Mouse (Mus musculus): ENCODE data around the gene Rdh19. TPM values are rescaled to one million over a fixed set of nuclear protein-coding genes. Genes with fewer than 3 reads are reported as not detected.

Rdh19 gene
- polyA plus RNA-seq, 1 experiment from 2014 or later, result not detected

DNA sequence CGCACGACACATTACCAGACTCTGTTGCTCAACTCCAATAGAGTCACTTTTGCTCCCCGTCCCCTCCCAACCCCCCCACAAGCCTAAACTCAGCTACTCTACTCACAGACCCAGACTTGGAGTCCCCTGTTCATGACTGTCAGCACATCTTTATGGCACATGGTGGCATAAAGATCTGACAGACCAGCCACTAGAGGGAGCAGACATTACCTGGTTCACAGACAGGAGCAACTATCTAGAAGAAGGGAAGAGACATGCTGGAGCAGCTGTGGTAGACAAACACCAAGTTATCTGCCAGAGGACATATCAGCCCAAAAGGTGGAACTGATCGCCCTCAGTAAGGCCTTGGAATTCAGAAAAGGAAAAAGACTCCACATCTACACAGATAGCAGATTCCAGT is 22.8 kb downstream of the Rdh19 start:
- H3K36me3 ChIP-seq (replicated peaks; ENCODE audit: control insufficient read depth, insufficient read depth), result no peaks in the 10 kb centered on the region
- H3K27ac ChIP-seq, result no peak overlapping the region
- H3K4me2 ChIP-seq (replicated peaks), result no peak overlapping the region
- DNase-seq (ENCODE audit: low spot score) (no peak), ATAC-seq (ENCODE audit: low FRiP score) (no peak)
- no peak overlapping the region for H3K4me3 ChIP-seq (replicated peaks; ENCODE audit: low read length)
- H3K4me1 ChIP-seq (replicated peaks; ENCODE audit: control insufficient read depth, insufficient read depth, low read length), result no peaks in the 10 kb centered on the region
- no peaks in the 10 kb centered on the region for H3K27me3 ChIP-seq (ENCODE audit: control insufficient read depth, insufficient read depth, low read length)
- WGBS, result 74% methylated on average over 4 of the region's 4 CpGs
- H3K9ac ChIP-seq, result no peak overlapping the region
- peaks cover 3% of the 10 kb centered on the region; the same call in 1 of the 2 replicates for H3K9me3 ChIP-seq (ENCODE audit: control insufficient read depth, low read length)

GRCm38 (mm10) chr10:127877681-127878080 is 28.0 kb downstream of the Rdh19 start:
- Histone ChIP-seq H3K4me3 (replicated peaks; ENCODE audit: low read length) (no peak overlapping the region), H3K4me1 (replicated peaks; ENCODE audit: control insufficient read depth, insufficient read depth, low read length) (no peaks in the 10 kb centered on the region), H3K27me3 (ENCODE audit: control insufficient read depth, insufficient read depth, low read length) (no peaks in the 10 kb centered on the region), H3K36me3 (replicated peaks; ENCODE audit: control insufficient read depth, insufficient read depth) (no peaks in the 10 kb centered on the region), H3K9me3 (ENCODE audit: control insufficient read depth, low read length) (no peaks in the 10 kb centered on the region), H3K9ac (no peak overlapping the region), H3K4me2 (replicated peaks) (no peak overlapping the region), H3K27ac (no peak overlapping the region)
- 59% methylated on average over 2 of the region's 2 CpGs for WGBS
- DNase-seq (ENCODE audit: low spot score) (no peak), ATAC-seq (ENCODE audit: low FRiP score) (no peak)

GRCm38 (mm10) chr10:127878262-127879057 is 28.7 kb downstream of the Rdh19 start:
- no peak overlapping the region for H3K4me3 ChIP-seq (replicated peaks; ENCODE audit: low read length)
- 79% methylated on average over 3 of the region's 3 CpGs for WGBS
- no peak for DNase-seq (ENCODE audit: low spot score)

DNA sequence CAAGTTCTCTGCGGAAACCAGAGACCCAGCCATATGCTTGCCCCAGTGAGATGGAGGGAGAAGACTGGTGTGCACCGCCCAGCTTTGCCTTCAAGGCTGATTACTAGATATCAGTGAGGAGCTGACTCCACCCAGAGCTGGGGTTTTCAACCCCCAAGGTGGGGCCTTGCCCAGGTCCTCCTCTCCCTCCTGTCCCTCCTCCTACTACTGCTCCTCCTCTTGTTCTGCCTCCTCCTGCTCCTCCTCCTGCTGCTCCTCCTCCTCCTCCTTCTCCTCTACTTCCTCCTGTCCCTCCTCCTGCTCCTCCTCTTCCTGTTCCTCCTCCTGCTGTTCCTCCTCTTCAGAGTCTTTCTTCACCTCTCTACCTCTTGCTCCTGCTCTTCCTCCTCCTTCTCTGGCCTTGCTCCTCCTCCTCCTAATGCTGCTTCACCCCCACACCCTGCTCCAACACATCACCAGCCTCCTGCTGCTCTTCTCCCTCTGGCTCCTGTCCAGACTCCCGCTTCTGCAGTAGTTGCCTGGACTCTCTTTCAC is 29.5 kb downstream of the Rdh19 start:
- no peak overlapping the region for H3K4me3 ChIP-seq (replicated peaks; ENCODE audit: low read length)
- H3K9ac ChIP-seq, result no peak overlapping the region
- no peaks in the 10 kb centered on the region for H3K4me1 ChIP-seq (replicated peaks; ENCODE audit: control insufficient read depth, insufficient read depth, low read length)
- WGBS, result 90% methylated on average over 3 of the region's 3 CpGs
- H3K27ac ChIP-seq, result no peak overlapping the region
- H3K27me3 ChIP-seq (ENCODE audit: control insufficient read depth, insufficient read depth, low read length), result no peaks in the 10 kb centered on the region
- no peak overlapping the region for H3K4me2 ChIP-seq (replicated peaks)
- ATAC-seq (ENCODE audit: low FRiP score) (no peak), DNase-seq (ENCODE audit: low spot score) (no peak)
- H3K36me3 ChIP-seq (replicated peaks; ENCODE audit: control insufficient read depth, insufficient read depth), result no peaks in the 10 kb centered on the region
- H3K9me3 ChIP-seq (ENCODE audit: control insufficient read depth, low read length), result no peaks in the 10 kb centered on the region

More at GRCm38 (mm10) chr10:127878262-127879057, 28.7 kb downstream of the Rdh19 start:
- H3K9ac ChIP-seq, result no peak overlapping the region
- H3K36me3 ChIP-seq (replicated peaks; ENCODE audit: control insufficient read depth, insufficient read depth), result no peaks in the 10 kb centered on the region
- no peak for ATAC-seq (ENCODE audit: low FRiP score)
- no peak overlapping the region for H3K4me2 ChIP-seq (replicated peaks)
- no peaks in the 10 kb centered on the region for H3K9me3 ChIP-seq (ENCODE audit: control insufficient read depth, low read length)
- no peaks in the 10 kb centered on the region for H3K27me3 ChIP-seq (ENCODE audit: control insufficient read depth, insufficient read depth, low read length)
- no peaks in the 10 kb centered on the region for H3K4me1 ChIP-seq (replicated peaks; ENCODE audit: control insufficient read depth, insufficient read depth, low read length)
- H3K27ac ChIP-seq, result no peak overlapping the region

GRCm38 (mm10) chr10:127881041-127881440 is 31.3 kb downstream of the Rdh19 start:
- Histone ChIP-seq H3K4me1 (replicated peaks; ENCODE audit: control insufficient read depth, insufficient read depth, low read length) (no peaks in the 10 kb centered on the region), H3K9me3 (ENCODE audit: control insufficient read depth, low read length) (no peaks in the 10 kb centered on the region), H3K4me2 (replicated peaks) (no peak overlapping the region), H3K27me3 (ENCODE audit: control insufficient read depth, insufficient read depth, low read length) (no peaks in the 10 kb centered on the region), H3K9ac (no peak overlapping the region), H3K27ac (no peak overlapping the region), H3K36me3 (replicated peaks; ENCODE audit: control insufficient read depth, insufficient read depth) (no peaks in the 10 kb centered on the region), H3K4me3 (replicated peaks; ENCODE audit: low read length) (no peak overlapping the region)
- ATAC-seq (ENCODE audit: low FRiP score) (no peak), DNase-seq (ENCODE audit: low spot score) (no peak)
- 85% methylated on average over 4 of the region's 4 CpGs for WGBS

DNA sequence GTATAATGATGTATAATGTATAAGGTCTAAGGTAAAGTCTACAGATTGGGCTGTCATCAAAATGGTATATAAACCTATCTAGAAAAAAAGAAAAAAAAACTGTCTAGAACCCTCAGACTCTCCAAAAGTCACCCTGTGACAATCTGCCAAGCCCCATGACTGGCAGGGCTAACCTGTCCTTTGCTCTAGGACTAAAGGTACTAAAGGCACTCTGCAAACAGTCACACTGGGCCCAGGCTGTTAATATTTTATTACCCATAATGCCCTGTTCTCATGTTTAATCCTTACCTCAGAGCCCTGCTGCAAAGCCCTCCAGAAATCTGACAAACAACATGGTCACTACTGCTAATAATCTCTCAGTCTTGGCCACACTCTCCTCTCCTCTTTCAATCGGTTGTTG is 36.8 kb downstream of the Rdh19 start:
- ATAC-seq (ENCODE audit: low FRiP score) (no peak), DNase-seq (ENCODE audit: low spot score) (no peak)
- H3K9me3 ChIP-seq (ENCODE audit: control insufficient read depth, low read length), result no peaks in the 10 kb centered on the region
- no peaks in the 10 kb centered on the region for H3K36me3 ChIP-seq (replicated peaks; ENCODE audit: control insufficient read depth, insufficient read depth)
- no peak overlapping the region for H3K4me2 ChIP-seq (replicated peaks)
- no peaks in the 10 kb centered on the region for H3K4me1 ChIP-seq (replicated peaks; ENCODE audit: control insufficient read depth, insufficient read depth, low read length)
- H3K9ac ChIP-seq, result no peak overlapping the region
- H3K27me3 ChIP-seq (ENCODE audit: control insufficient read depth, insufficient read depth, low read length), result no peaks in the 10 kb centered on the region
- H3K27ac ChIP-seq, result no peak overlapping the region
- 74% methylated on average over 1 of the region's 1 CpGs for WGBS
- H3K4me3 ChIP-seq (replicated peaks; ENCODE audit: low read length), result no peak overlapping the region

- H3K9ac ChIP-seq, result no peak overlapping the region
- no peak for DNase-seq (ENCODE audit: low spot score)
- 80% methylated on average over 4 of the region's 4 CpGs for WGBS
- H3K4me1 ChIP-seq (replicated peaks; ENCODE audit: control insufficient read depth, insufficient read depth, low read length), result no peaks in the 10 kb centered on the region
- no peaks in the 10 kb centered on the region for H3K36me3 ChIP-seq (replicated peaks; ENCODE audit: control insufficient read depth, insufficient read depth)
- no peaks in the 10 kb centered on the region for H3K27me3 ChIP-seq (ENCODE audit: control insufficient read depth, insufficient read depth, low read length)
- H3K9me3 ChIP-seq (ENCODE audit: control insufficient read depth, low read length), result no peaks in the 10 kb centered on the region
- no peak for ATAC-seq (ENCODE audit: low FRiP score)
- no peak overlapping the region for H3K4me3 ChIP-seq (replicated peaks; ENCODE audit: low read length)
- no peak overlapping the region for H3K27ac ChIP-seq
- H3K4me2 ChIP-seq (replicated peaks), result no peak overlapping the region
These were observed 37.2 kb downstream of the Rdh19 start for GRCm38 (mm10) chr10:127886971-127887370.

- no peaks in the 10 kb centered on the region for H3K4me1 ChIP-seq (replicated peaks; ENCODE audit: control insufficient read depth, insufficient read depth, low read length)
These were observed 38.9 kb downstream of the Rdh19 start, which contains the start of gene Rdh7 for GRCm38 (mm10) chr10:127888605-127889004. Gene Rdh7, minus strand, starts transcription at chr10:127888817.

DNA sequence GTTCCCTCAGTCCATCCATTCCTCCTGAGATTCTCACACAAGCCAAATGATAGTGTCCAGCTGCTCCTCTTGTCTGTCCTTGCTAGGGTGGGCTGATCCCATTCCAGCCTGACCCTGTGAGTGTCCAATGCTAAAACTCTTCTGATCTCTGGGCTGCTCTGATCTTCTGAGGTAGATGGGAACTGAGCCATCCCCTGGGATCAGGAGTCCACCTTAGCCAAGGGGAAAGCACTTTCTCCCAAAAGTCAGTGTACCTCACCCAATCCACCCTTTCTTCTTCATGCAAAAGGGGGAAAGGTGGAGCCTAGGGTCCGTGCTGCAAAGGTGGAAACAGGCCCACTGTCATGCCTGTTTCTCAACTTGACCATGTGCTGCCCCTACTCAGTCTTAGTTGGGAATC is 41.8 kb downstream of the Rdh19 start:
- DNase-seq (ENCODE audit: low spot score), result no peak
- no peak for ATAC-seq (ENCODE audit: low FRiP score)
- Histone ChIP-seq H3K9me3 (ENCODE audit: control insufficient read depth, low read length) (no peaks in the 10 kb centered on the region), H3K36me3 (replicated peaks; ENCODE audit: control insufficient read depth, insufficient read depth) (no peaks in the 10 kb centered on the region), H3K27ac (no peak overlapping the region), H3K9ac (no peak overlapping the region), H3K4me2 (replicated peaks) (no peak overlapping the region), H3K4me3 (replicated peaks; ENCODE audit: low read length) (no peak overlapping the region), H3K27me3 (ENCODE audit: control insufficient read depth, insufficient read depth, low read length) (no peaks in the 10 kb centered on the region), H3K4me1 (replicated peaks; ENCODE audit: control insufficient read depth, insufficient read depth, low read length) (no peaks in the 10 kb centered on the region)
- WGBS, result 44% methylated on average over 1 of the region's 1 CpGs

More at GRCm38 (mm10) chr10:127888605-127889004, 38.9 kb downstream of the Rdh19 start, which contains the start of gene Rdh7:
- H3K4me3 ChIP-seq (replicated peaks; ENCODE audit: low read length), result no peak within 1 kb of the TSS
- H3K9ac ChIP-seq, result no peak within 1 kb of the TSS
- DNase-seq (ENCODE audit: low spot score) (no peak), ATAC-seq (ENCODE audit: low FRiP score) (no peak)
- H3K36me3 ChIP-seq (replicated peaks; ENCODE audit: control insufficient read depth, insufficient read depth), result no peaks in the 10 kb centered on the region
- no peak within 1 kb of the TSS for H3K4me2 ChIP-seq (replicated peaks)
- H3K27me3 ChIP-seq (ENCODE audit: control insufficient read depth, insufficient read depth, low read length), result no peaks in the 10 kb centered on the region
- no peaks in the 10 kb centered on the region for H3K9me3 ChIP-seq (ENCODE audit: control insufficient read depth, low read length)
- H3K27ac ChIP-seq, result no peak within 1 kb of the TSS
